8 mouse cellular contexts compared by ENCODE assay signal in genomic region chr17:66123066-66123815, GRCm38 (mm10). TPM values are rescaled to one million over a fixed set of nuclear protein-coding genes. Genes with fewer than 3 reads are reported as not detected.
A peak's percentile ranks its signal among the peaks of the same experiment; 100 is the strongest.
DNase-seq lines count a peak whose midpoint lies in the region; ATAC-seq and TF ChIP-seq lines count a peak whose summit lies in the region.

Gene Ddx11, plus strand, starts transcription at chr17:66123520.

- H3K9me3 ChIP-seq in forebrain, embryonic 13.5 days (replicated peaks) = no peaks in the 10 kb centered on the region
- H3K9me3 ChIP-seq in liver, embryonic 16.5 days (replicated peaks; ENCODE audit: control insufficient read depth, low read length) = no peaks in the 10 kb centered on the region
- no peaks in the 10 kb centered on the region for H3K9me3 ChIP-seq in neural tube, embryonic 12.5 days
- H3K9me3 ChIP-seq in stomach, postnatal 0 days (ENCODE audit: control insufficient read depth, low read length) = no peaks in the 10 kb centered on the region

- peak; percentile 38; the same call in 1 of the 2 replicates for TF ChIP-seq CTCF in stomach, postnatal 0 days (IDR thresholded peaks at IDR 0.05; ENCODE audit: low read depth)

- peak; percentile 73 for ATAC-seq in cerebellum, adult (ENCODE audit: insufficient number of reproducible peaks, low FRiP score, low TSS enrichment)
- ATAC-seq in forebrain, embryonic 13.5 days = peak; percentile 87
- peak; percentile 89 for ATAC-seq in liver, embryonic 16.5 days (ENCODE audit: low read depth)
- peak; percentile 73 for ATAC-seq in neural tube, embryonic 12.5 days (ENCODE audit: low FRiP score, low read depth)
- peak; percentile 86 for ATAC-seq in stomach, postnatal 0 days (ENCODE audit: low FRiP score, low TSS enrichment)

- DNase-seq in ES-CJ7 (ENCODE audit: low read depth, low spot score) = peak; percentile 90
- DNase-seq in heart, postnatal 10 days = peak; percentile 95 to 97
- peak; percentile 97 to 98 for DNase-seq in kidney, postnatal 4 days
- peak; percentile 93 for DNase-seq in stomach, postnatal 0 days (ENCODE audit: low spot score)

- intact Hi-C loops in heart, postnatal 10 days (cut with DNase I) = no loop called here

- peak within 1 kb of the TSS; percentile 83 for H3K4me3 ChIP-seq in forebrain, embryonic 13.5 days
- H3K4me3 ChIP-seq in liver, embryonic 16.5 days (ENCODE audit: low read depth, low read length) = peak within 1 kb of the TSS; percentile 91
- H3K4me3 ChIP-seq in neural tube, embryonic 12.5 days = peak within 1 kb of the TSS; percentile 65
- peak within 1 kb of the TSS; percentile 77 for H3K4me3 ChIP-seq in stomach, postnatal 0 days (ENCODE audit: low read depth, low read length)

- 5% methylated on average over 45 of the region's 45 CpGs for WGBS in forebrain, embryonic 13.5 days
- 4% methylated on average over 45 of the region's 45 CpGs for WGBS in liver, embryonic 16.5 days (ENCODE audit: insufficient replicate concordance)
- WGBS in neural tube, embryonic 12.5 days = 7% methylated on average over 45 of the region's 45 CpGs
- WGBS in stomach, postnatal 0 days = 4% methylated on average over 45 of the region's 45 CpGs

- H3K4me2 ChIP-seq in forebrain, embryonic 13.5 days = peak within 1 kb of the TSS; percentile 60
- peak within 1 kb of the TSS; percentile 89 for H3K4me2 ChIP-seq in liver, embryonic 16.5 days (ENCODE audit: low read depth, low read length)
- peak within 1 kb of the TSS; percentile 58 for H3K4me2 ChIP-seq in neural tube, embryonic 12.5 days (replicated peaks)
- peak within 1 kb of the TSS; percentile 72 for H3K4me2 ChIP-seq in stomach, postnatal 0 days (replicated peaks; ENCODE audit: low read depth)

- peaks cover 18% of the 10 kb centered on the region for H3K4me1 ChIP-seq in forebrain, embryonic 13.5 days
- H3K4me1 ChIP-seq in liver, embryonic 16.5 days (ENCODE audit: control insufficient read depth, low read depth, low read length) = peaks cover 22% of the 10 kb centered on the region
- peaks cover 10% of the 10 kb centered on the region for H3K4me1 ChIP-seq in neural tube, embryonic 12.5 days
- H3K4me1 ChIP-seq in stomach, postnatal 0 days (replicated peaks; ENCODE audit: control insufficient read depth, insufficient read depth) = 0 out of 2 replicates have a peak, but pooled peaks cover 3% of the 10 kb centered on the region

- H3K27ac ChIP-seq in forebrain, embryonic 13.5 days = peak within 1 kb of the TSS; percentile 52; the same call in 1 of the 2 replicates
- H3K27ac ChIP-seq in liver, embryonic 16.5 days (ENCODE audit: low read length) = peak within 1 kb of the TSS; percentile 93
- no peak within 1 kb of the TSS for H3K27ac ChIP-seq in neural tube, embryonic 12.5 days
- peak within 1 kb of the TSS; percentile 87 for H3K27ac ChIP-seq in stomach, postnatal 0 days (replicated peaks)

- peak within 1 kb of the TSS; percentile 81 for H3K9ac ChIP-seq in forebrain, embryonic 13.5 days
- H3K9ac ChIP-seq in liver, embryonic 16.5 days (ENCODE audit: low read depth, low read length) = peak within 1 kb of the TSS; percentile 85
- peak within 1 kb of the TSS; percentile 62 for H3K9ac ChIP-seq in neural tube, embryonic 12.5 days
- peak within 1 kb of the TSS; percentile 68 for H3K9ac ChIP-seq in stomach, postnatal 0 days (ENCODE audit: low read length)

- no peak for TF ChIP-seq EP300 in stomach, postnatal 0 days (optimal IDR thresholded peaks at IDR 0.05)

- no peaks in the 10 kb centered on the region for H3K27me3 ChIP-seq in forebrain, embryonic 13.5 days
- no peaks in the 10 kb centered on the region for H3K27me3 ChIP-seq in liver, embryonic 16.5 days (ENCODE audit: control insufficient read depth, insufficient read depth, low read depth, low read length)
- H3K27me3 ChIP-seq in neural tube, embryonic 12.5 days (replicated peaks) = no peaks in the 10 kb centered on the region
- no peaks in the 10 kb centered on the region for H3K27me3 ChIP-seq in stomach, postnatal 0 days (ENCODE audit: control insufficient read depth, insufficient read depth, low read length)

- H3K36me3 ChIP-seq in forebrain, embryonic 13.5 days (ENCODE audit: poor library complexity, severe bottlenecking) = peaks cover 45% of the 10 kb centered on the region
- H3K36me3 ChIP-seq in liver, embryonic 16.5 days (ENCODE audit: control insufficient read depth, insufficient read depth) = peaks cover 15% of the 10 kb centered on the region
- peaks cover 37% of the 10 kb centered on the region for H3K36me3 ChIP-seq in neural tube, embryonic 12.5 days
- peaks cover 5% of the 10 kb centered on the region; the same call in 1 of the 2 replicates for H3K36me3 ChIP-seq in stomach, postnatal 0 days (ENCODE audit: control insufficient read depth, insufficient read depth, low read length)

RNA-seq across cellular contexts. Expression of gene Ddx11, which starts in this region (rescaled TPM):
- polyA plus RNA-seq in forebrain, embryonic 13.5 days (2015; fragmentation: Nextera tagmentation; extraction: Ambion mirVana) = 16.2 and 17.3 TPM in 2 replicates
- total RNA-seq in heart, postnatal 10 days (2021) = 1 to 10 TPM; 2.9 to 4.3 TPM
- polyA plus RNA-seq in liver, embryonic 16.5 days (2015; fragmentation: Nextera tagmentation; extraction: Ambion mirVana) = 5.8 and 6.3 TPM in 2 replicates
- 17.1 and 18.0 TPM in 2 replicates for polyA plus RNA-seq in neural tube, embryonic 12.5 days (2016; fragmentation: Nextera tagmentation; extraction: Ambion mirVana)
- 2.9 TPM in 2 replicates for polyA plus RNA-seq in stomach, postnatal 0 days (2015; fragmentation: Nextera tagmentation; extraction: Ambion mirVana)
